Mouse (Mus musculus): ENCODE data around the gene Mavs.

GRCm38 (mm10) chr2:131186771-131187601 is 46.9 kb upstream of the Mavs start, which contains the start of the genes Cdc25b and Spef1:
- TF ChIP-seq CTCF (conservative IDR thresholded peaks at IDR 0.05; ENCODE audit: low read length) (no peak), NANOG (IDR thresholded peaks at IDR 0.05; ENCODE audit: borderline replicate concordance, low read length) (no peak), POU5F1 (IDR thresholded peaks at IDR 0.05; ENCODE audit: borderline replicate concordance, low read length) (no peak)
